Mouse (Mus musculus) right cerebral cortex, adult 2 months (tissue): Measurements from ENCODE around the gene Trim40.

Experiments used
- DNase-seq, 2 experiments: peaks; one replicate each; pipeline ENCODE4 v3.0.0; 2021 to 2022; ENCODE audit warnings: low spot score in 2 of 2

Gene Trim40

GRCm38 (mm10) chr17:36890073-36890903, at the start of gene Trim40:
Gene Trim40, minus strand, starts transcription at chr17:36890123.
- DNase-seq: no peak

- DNase-seq: no peak
Observed at GRCm38 (mm10) chr17:36938056-36938455, 48.1 kb upstream of the Trim40 start.

GRCm38 (mm10) chr17:36931806-36932205, 41.9 kb upstream of the Trim40 start:
- no peak for DNase-seq

- no peak for DNase-seq
Observed at GRCm38 (mm10) chr17:36931130-36931529, 41.2 kb upstream of the Trim40 start.

GRCm38 (mm10) chr17:36930233-36930632, 40.3 kb upstream of the Trim40 start:
- no peak for DNase-seq

GRCm38 (mm10) chr17:36929236-36929932, 39.5 kb upstream of the Trim40 start:
- DNase-seq: peak in 1 of 2 experiments; percentile 32

GRCm38 (mm10) chr17:36927496-36928120, 37.7 kb upstream of the Trim40 start:
- DNase-seq: no peak

GRCm38 (mm10) chr17:36923491-36923890, 33.6 kb upstream of the Trim40 start:
- DNase-seq: no peak

GRCm38 (mm10) chr17:36922715-36923114, 32.8 kb upstream of the Trim40 start:
- DNase-seq: no peak

- DNase-seq: no peak
Observed at GRCm38 (mm10) chr17:36920239-36920638, 30.3 kb upstream of the Trim40 start.

GRCm38 (mm10) chr17:36915076-36915475, 25.2 kb upstream of the Trim40 start:
- peak; percentile 65 to 66 for DNase-seq

- peak; percentile 80 to 83 for DNase-seq
Observed at GRCm38 (mm10) chr17:36914108-36914507, 24.2 kb upstream of the Trim40 start.

GRCm38 (mm10) chr17:36912031-36912430, 22.1 kb upstream of the Trim40 start:
- DNase-seq: no peak

- DNase-seq: no peak
Observed at GRCm38 (mm10) chr17:36909802-36910201, 19.9 kb upstream of the Trim40 start.

- no peak for DNase-seq
Observed at GRCm38 (mm10) chr17:36908235-36908634, 18.3 kb upstream of the Trim40 start.

- DNase-seq: no peak
Observed at GRCm38 (mm10) chr17:36903651-36904050, 13.7 kb upstream of the Trim40 start.

GRCm38 (mm10) chr17:36900691-36901090, 10.8 kb upstream of the Trim40 start:
- no peak for DNase-seq

GRCm38 (mm10) chr17:36900001-36900400, 10.1 kb upstream of the Trim40 start:
- peak; percentile 43 to 47 for DNase-seq

- DNase-seq: no peak
Observed at GRCm38 (mm10) chr17:36899376-36899775, 9.5 kb upstream of the Trim40 start.

- DNase-seq: no peak
Observed at GRCm38 (mm10) chr17:36897552-36898205, 7.8 kb upstream of the Trim40 start, which contains the start of gene Trim31. Gene Trim31, plus strand, starts transcription at chr17:36898118.

- no peak for DNase-seq
Observed at GRCm38 (mm10) chr17:36897065-36897464, 7.1 kb upstream of the Trim40 start.

- peak; percentile 41 to 46 for DNase-seq
Observed at GRCm38 (mm10) chr17:36896583-36896982, 6.7 kb upstream of the Trim40 start.
